Comparison of ENCODE assay signal across 7 mouse cellular contexts in the genomic region with DNA sequence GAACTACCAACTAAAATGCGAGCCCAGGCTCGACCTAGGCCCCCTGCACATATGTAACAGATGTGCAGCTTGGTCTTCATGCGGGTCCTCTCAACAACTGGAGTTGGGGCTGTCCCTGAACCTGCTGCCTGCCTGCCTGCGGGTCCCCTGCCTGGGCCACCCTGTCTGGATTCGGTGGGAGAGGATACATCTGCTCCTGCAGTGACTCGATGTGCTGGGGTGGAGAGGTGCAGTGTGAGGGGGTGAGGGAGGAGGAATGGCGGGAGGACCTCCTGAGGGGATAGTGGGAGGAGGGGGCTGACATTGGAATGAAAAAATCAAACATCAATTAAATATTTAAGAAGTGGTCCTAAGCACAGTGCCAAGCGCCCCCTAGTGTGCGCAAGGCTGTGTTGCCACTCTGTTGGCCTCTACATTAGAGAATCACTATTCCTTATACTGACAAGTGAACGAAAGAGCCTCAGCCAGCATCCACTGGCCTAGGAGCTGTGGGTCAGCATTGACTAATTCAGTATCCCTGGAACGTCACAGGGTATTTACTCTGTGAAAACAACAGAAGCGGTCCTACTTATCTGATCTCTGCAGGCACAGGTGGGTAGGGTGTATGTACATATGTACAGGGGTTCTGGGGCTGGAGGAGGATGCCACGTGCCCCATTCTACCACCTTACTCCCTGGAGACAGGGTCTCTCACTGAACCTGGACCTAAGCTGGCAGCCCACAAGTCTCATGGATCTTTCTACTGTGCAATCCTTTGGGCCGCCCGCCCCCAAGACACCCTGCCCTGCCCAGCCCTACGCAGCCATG. TPM values are rescaled to one million over a fixed set of nuclear protein-coding genes. Genes with fewer than 3 reads are reported as not detected.
DNase-seq lines count a peak whose midpoint lies in the region; ATAC-seq and TF ChIP-seq lines count a peak whose summit lies in the region.

No protein-coding gene starts in this region.

- WGBS in hindbrain, postnatal 0 days, result 59% methylated on average over 16 of the region's 16 CpGs

- H3K36me3 ChIP-seq in hindbrain, postnatal 0 days (ENCODE audit: insufficient read depth, low read length), result peaks cover 13% of the 10 kb centered on the region; the same call in 1 of the 2 replicates

- no peaks in the 10 kb centered on the region for H3K4me1 ChIP-seq in hindbrain, postnatal 0 days (ENCODE audit: insufficient read depth, low read length)

- peak; percentile 87 for TF ChIP-seq CTCF in hindbrain, postnatal 0 days (IDR thresholded peaks at IDR 0.05; ENCODE audit: low read depth)

- peak; percentile 75 for ATAC-seq in hindbrain, postnatal 0 days
- peak; percentile 72 for ATAC-seq in megakaryocyte progenitor cell, adult 5-6 weeks (replicated peaks; ENCODE audit: poor library complexity)

- no peaks in the 10 kb centered on the region for H3K9me3 ChIP-seq in hindbrain, postnatal 0 days (ENCODE audit: low read length)

- no peak overlapping the region for H3K27ac ChIP-seq in hindbrain, postnatal 0 days

- H3K4me2 ChIP-seq in hindbrain, postnatal 0 days (ENCODE audit: low read depth, low read length), result no peak overlapping the region

- peak; percentile 60 for DNase-seq in left cerebral cortex, postnatal 4 days
- no peak for DNase-seq in left cerebral cortex, adult 8-10 months (ENCODE audit: low spot score in 2 of 2)
- DNase-seq in MN1 (ENCODE audit: low spot score), result peak; percentile 56
- DNase-seq in cerebellum, postnatal 36 days, result peak; percentile 46 to 47
- peak; percentile 84 for DNase-seq in hindbrain, postnatal 0 days (ENCODE audit: low spot score)
- DNase-seq in thymus, postnatal 4 days, result peak; percentile 70

- no peak overlapping the region for H3K9ac ChIP-seq in hindbrain, postnatal 0 days (replicated peaks; ENCODE audit: low read length)

- intact Hi-C loops in left cerebral cortex, postnatal 4 days (cut with DNase I), result loop anchor here (5.0 kb wide), 1 partner anchor 142 kb away; no protein-coding TSS in a partner anchor

- H3K4me3 ChIP-seq in hindbrain, postnatal 0 days (ENCODE audit: low read length), result no peak overlapping the region

- H3K27me3 ChIP-seq in hindbrain, postnatal 0 days (ENCODE audit: insufficient read depth, low read length), result no peaks in the 10 kb centered on the region

RNA-seq across cellular contexts. Expression of a gene that starts 17.6 kb away (rescaled TPM):
- 10 to 100 TPM; 70.1 to 75.6 TPM for total RNA-seq in left cerebral cortex, postnatal 4 days (2021)
- 10 to 100 TPM; 45.8 to 52.8 (median 51.2) TPM for total RNA-seq in left cerebral cortex, adult 8-10 months (2022)
- total RNA-seq in hindbrain, postnatal 0 days (2014; rRNA removed), result 19.1 and 43.1 TPM in 2 replicates
- 22.1 and 24.8 TPM in 2 replicates for polyA plus RNA-seq in hindbrain, postnatal 0 days (2015; fragmentation: Nextera tagmentation; extraction: Ambion mirVana)
- total RNA-seq in megakaryocyte progenitor cell, adult 5-6 weeks (2015), result 9.8 and 12.7 TPM in 2 replicates
- 9.2 and 9.8 TPM in 2 replicates for total RNA-seq in megakaryocyte progenitor cell, adult 5-6 weeks (2017)

RNA-seq across cellular contexts. Expression of a gene that starts 20.3 kb away (rescaled TPM):
- 10 to 100 TPM; 28.8 to 29.4 TPM for total RNA-seq in left cerebral cortex, postnatal 4 days (2021)
- 10 to 100 TPM; 20.0 to 21.1 (median 21.0) TPM for total RNA-seq in left cerebral cortex, adult 8-10 months (2022)
- total RNA-seq in hindbrain, postnatal 0 days (2014; rRNA removed), result 44.6 and 46.7 TPM in 2 replicates
- 17.9 and 18.1 TPM in 2 replicates for polyA plus RNA-seq in hindbrain, postnatal 0 days (2015; fragmentation: Nextera tagmentation; extraction: Ambion mirVana)
- 6.2 and 6.4 TPM in 2 replicates for total RNA-seq in megakaryocyte progenitor cell, adult 5-6 weeks (2015)
- 11.1 and 12.2 TPM in 2 replicates for total RNA-seq in megakaryocyte progenitor cell, adult 5-6 weeks (2017)

RNA-seq across cellular contexts. Expression of a gene that starts 35.7 kb away (rescaled TPM):
- total RNA-seq in left cerebral cortex, postnatal 4 days (2021), result 100 to 1,000 TPM; 382 to 395 TPM
- 100 to 1,000 TPM; 173 to 201 (median 187) TPM for total RNA-seq in left cerebral cortex, adult 8-10 months (2022)
- 253 and 260 TPM in 2 replicates for total RNA-seq in hindbrain, postnatal 0 days (2014; rRNA removed)
- 53.5 and 60.3 TPM in 2 replicates for polyA plus RNA-seq in hindbrain, postnatal 0 days (2015; fragmentation: Nextera tagmentation; extraction: Ambion mirVana)
- 31.4 and 35.8 TPM in 2 replicates for total RNA-seq in megakaryocyte progenitor cell, adult 5-6 weeks (2015)
- total RNA-seq in megakaryocyte progenitor cell, adult 5-6 weeks (2017), result 8.1 and 10.2 TPM in 2 replicates

RNA-seq across cellular contexts. Expression of a gene that starts 39.4 kb away (rescaled TPM):
- 10 to 100 TPM; 19.3 to 26.0 TPM for total RNA-seq in left cerebral cortex, postnatal 4 days (2021)
- 10 to 100 TPM; 21.0 to 28.7 (median 24.7) TPM for total RNA-seq in left cerebral cortex, adult 8-10 months (2022)
- 11.8 and 12.6 TPM in 2 replicates for total RNA-seq in hindbrain, postnatal 0 days (2014; rRNA removed)
- polyA plus RNA-seq in hindbrain, postnatal 0 days (2015; fragmentation: Nextera tagmentation; extraction: Ambion mirVana), result 9.4 and 9.7 TPM in 2 replicates
- total RNA-seq in megakaryocyte progenitor cell, adult 5-6 weeks (2015), result 0.20 and 0.30 TPM in 2 replicates
- 0.41 and 1.9 TPM in 2 replicates for total RNA-seq in megakaryocyte progenitor cell, adult 5-6 weeks (2017)

Comparison
In these comparisons a context has a peak if more than half of its experiments do, and no peak if none do; other contexts are left out.
1. DNase-seq: peak in left cerebral cortex, postnatal 4 days (single experiment), MN1 (single experiment), cerebellum, postnatal 36 days (2 of 2), hindbrain, postnatal 0 days (single experiment) and thymus, postnatal 4 days (single experiment); none in left cerebral cortex, adult 8-10 months (0 of 2).